Mouse (Mus musculus): ENCODE data around the gene Fgfr2.

- no peak for TF ChIP-seq POLR2A (IDR thresholded peaks at IDR 0.05; ENCODE audit: low read depth, low read length)
- no peak for TF ChIP-seq CTCF (IDR thresholded peaks at IDR 0.05; ENCODE audit: borderline replicate concordance, insufficient read depth, low read length)
These were observed 388.9 kb downstream of the Fgfr2 start for GRCm38 (mm10) chr7:132734222-132734621.
